Mouse (Mus musculus) left cerebral cortex, adult 2 months (tissue): Measurements from ENCODE around the gene Tecr. TPM values are rescaled to one million over a fixed set of nuclear protein-coding genes. Genes with fewer than 3 reads are reported as not detected.
A peak's percentile ranks its signal among the peaks of the same experiment; 100 is the strongest.

ENCODE experiments used
- DNase-seq, 2 experiments: peaks; one replicate each; pipeline ENCODE4 v3.0.0; 2021 to 2022; ENCODE audit warnings: low spot score in 2 of 2, mixed read lengths in 1 of 2; ENCODE audit errors: extremely low spot score in 1 of 2
- H3K27ac ChIP-seq: fragments of 200-600 bp; 2 replicates; pipeline ENCODE4 v1.8.1; 2022
- H3K4me3 ChIP-seq: fragments of 200-600 bp; 2 replicates; pipeline ENCODE4 v1.8.1; 2022
- CTCF ChIP-seq: fragments of 200-600 bp; IDR thresholded peaks from 2 replicates; pipeline ENCODE4 v1.8.1; 2022; ENCODE audit warnings: antibody characterized with exemption, mild to moderate bottlenecking, moderate library complexity
- intact Hi-C: fragments of 180-260 bp; cut with DNase I; formaldehyde crosslinking; loops from one replicate; pipeline ENCODE4 v1.15.1; 2025
- total RNA-seq, 2 experiments: library from RNA; stranded (reverse); gene quantifications; 2 replicates each; pipeline ENCODE4 v1.2.3; 2021

The Tecr gene
- total RNA-seq, 2 experiments from 2014 or later: 572 to 605 TPM

DNA sequence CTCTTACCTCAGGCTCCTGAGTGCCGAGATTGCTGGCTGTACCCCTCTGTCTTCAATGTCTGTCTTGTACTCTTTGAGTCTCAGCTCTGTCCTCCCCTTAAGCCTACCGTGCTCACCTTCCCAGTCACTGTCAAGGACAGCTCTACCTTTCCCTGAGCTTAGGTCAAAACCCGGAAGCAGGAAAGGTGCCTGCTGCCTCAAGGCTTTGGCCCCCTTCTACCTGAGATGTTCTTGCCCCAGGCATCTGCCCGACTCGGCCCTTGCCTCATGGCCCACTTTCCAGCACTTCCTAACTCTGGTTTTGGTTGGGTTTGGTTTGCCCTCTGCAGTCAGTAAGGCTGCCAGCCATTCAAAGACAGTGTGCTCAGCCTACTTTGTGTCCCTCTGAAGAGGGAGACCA is 39.0 kb downstream of the Tecr start:
- intact Hi-C loops: loop anchor here (5.0 kb wide), 1 partner anchor 54 kb away; no protein-coding TSS in a partner anchor
- DNase-seq: no peak
- no peak overlapping the region for H3K4me3 ChIP-seq
- H3K27ac ChIP-seq: no peak overlapping the region
- TF ChIP-seq CTCF: no peak

DNA sequence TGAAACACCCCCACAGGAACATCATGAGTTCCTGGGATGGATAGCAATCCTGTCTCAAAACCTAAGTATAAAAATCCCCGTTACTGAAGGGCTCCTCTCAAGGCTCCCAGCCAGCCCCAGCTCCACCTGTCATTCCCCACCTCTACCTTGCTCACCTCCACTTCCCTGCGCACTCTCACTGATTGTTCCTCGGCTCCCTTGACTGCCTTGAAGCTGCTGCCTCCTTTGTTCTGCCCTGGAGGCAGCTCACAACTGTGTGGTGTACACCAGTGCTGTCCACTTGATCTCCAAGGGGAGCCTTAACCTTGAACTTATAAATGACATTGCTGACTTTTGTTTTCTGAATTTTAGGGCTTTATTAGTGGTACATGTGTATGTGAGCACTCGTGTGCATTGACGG is 39.6 kb downstream of the Tecr start:
- DNase-seq: no peak
- no peak for TF ChIP-seq CTCF
- H3K27ac ChIP-seq: no peak overlapping the region
- intact Hi-C loops: loop anchor here (5.0 kb wide), 1 partner anchor 54 kb away; no protein-coding TSS in a partner anchor
- no peak overlapping the region for H3K4me3 ChIP-seq

DNA sequence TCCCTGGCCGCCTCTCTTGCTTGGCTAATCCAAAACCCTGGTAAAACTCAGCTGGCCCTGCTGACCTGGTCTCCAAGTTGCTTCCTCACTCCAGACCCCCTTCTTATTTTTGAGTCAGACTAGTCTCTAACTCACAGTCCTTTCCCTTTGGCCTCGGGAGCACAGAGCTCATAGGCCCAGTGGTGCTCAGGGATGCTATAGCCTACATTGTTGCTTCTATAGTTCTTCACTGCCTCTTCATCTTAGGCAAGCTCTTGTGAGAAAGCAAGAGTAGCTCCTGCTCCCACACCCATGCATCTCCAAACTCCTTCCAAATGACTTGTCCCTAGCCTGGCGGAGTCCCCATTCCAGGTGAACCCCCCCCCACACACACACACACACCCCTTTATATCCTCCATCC is 40.1 kb downstream of the Tecr start:
- no peak for DNase-seq
- TF ChIP-seq CTCF: no peak
- intact Hi-C loops: loop anchor here (5.0 kb wide), 1 partner anchor 55 kb away; no protein-coding TSS in a partner anchor
- H3K27ac ChIP-seq: no peak overlapping the region; the same call in 1 of the 2 replicates
- peak overlapping the region; percentile 76 for H3K4me3 ChIP-seq

DNA sequence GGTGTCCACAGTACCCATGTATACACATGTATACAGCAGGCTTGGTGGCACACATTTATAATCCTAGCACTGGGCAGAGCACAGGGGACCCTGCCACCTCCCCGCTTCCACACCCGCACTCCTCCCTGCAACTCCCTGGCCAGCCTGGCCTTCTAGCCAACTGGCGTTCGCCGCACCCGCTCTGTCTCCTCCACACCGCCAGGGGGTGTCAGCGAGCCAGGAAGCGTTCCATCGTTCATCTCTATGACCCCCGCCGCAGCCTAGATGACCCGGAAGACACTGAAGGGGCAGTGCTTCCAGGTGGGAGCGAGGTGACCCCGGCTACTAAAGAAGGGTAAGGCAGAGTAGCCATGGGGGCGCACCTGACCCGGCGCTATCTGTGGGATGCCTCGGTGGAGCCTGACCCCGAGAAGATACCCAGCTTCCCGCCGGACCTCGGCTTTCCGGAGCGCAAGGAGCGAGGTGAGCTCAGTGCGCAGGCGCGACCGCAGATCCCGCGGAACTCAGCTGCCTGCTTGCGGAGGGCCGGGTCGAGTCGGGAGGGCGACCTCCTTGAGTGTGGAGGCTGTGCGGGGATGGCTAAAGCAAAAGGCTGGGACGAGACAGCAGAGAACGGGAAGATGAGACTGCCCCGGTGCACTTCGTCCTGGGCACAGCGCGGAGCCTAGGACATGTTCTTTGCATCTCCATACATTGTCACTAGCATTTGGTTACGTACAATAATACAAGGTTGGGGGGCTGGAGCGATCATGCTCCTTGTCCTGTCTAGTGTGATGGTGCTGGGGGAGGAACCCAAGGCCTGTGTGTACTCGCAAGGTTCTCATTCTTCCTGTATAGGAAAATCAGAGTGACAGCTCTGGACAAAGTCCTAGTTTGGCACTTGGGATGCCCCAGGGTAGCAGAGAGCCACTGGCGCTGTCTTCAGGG is 41.0 kb downstream of the Tecr start, which contains the start of gene Ndufb7:
Gene Ndufb7, plus strand, starts transcription at position 203 of the 927 bp plus-strand sequence.
- Histone ChIP-seq H3K4me3 (peak within 1 kb of the TSS; percentile 76), H3K27ac (peak within 1 kb of the TSS; percentile 99)
- intact Hi-C loops: loop anchor here (5.0 kb wide), 1 partner anchor 56 kb away; no protein-coding TSS in a partner anchor
- peak; percentile 94 to 97 for DNase-seq
- peak; percentile 99 for TF ChIP-seq CTCF

DNA sequence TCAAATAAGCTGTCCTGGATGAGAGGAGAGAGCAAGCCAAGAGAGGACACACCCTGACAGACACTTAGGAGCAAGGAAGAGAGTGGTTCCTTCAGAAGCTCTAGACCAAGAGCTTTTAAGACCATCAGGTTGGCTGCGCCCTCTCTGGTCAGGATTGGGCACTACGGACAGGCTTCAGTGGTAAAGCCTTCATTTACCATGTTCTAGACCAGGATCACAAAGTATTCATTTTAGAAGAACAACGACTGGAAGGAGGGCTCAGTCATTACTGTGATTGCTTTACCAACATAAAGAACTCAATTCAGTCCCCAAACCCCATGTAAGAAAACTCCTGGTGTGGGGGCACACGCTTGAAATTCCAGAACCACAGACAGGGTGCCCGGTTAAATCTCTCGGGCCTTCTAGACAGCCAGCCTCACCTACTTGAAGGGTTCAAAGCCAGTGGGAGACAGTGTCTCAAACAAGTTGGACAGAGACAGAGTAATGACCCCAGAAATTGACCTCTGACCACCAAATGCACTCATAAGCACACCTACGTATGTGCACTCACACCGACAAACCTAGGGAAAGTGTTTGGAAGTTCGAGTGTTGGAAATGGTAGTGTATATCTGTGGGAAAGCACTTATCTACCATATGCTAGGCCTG is 41.9 kb downstream of the Tecr start:
- no peak overlapping the region for H3K4me3 ChIP-seq
- intact Hi-C loops: loop anchor here (5.0 kb wide), 1 partner anchor 56 kb away; no protein-coding TSS in a partner anchor
- peak in 1 of 2 experiments; percentile 11 for DNase-seq
- H3K27ac ChIP-seq: no peak overlapping the region
- no peak; the same call in 1 of the 2 replicates for TF ChIP-seq CTCF

DNA sequence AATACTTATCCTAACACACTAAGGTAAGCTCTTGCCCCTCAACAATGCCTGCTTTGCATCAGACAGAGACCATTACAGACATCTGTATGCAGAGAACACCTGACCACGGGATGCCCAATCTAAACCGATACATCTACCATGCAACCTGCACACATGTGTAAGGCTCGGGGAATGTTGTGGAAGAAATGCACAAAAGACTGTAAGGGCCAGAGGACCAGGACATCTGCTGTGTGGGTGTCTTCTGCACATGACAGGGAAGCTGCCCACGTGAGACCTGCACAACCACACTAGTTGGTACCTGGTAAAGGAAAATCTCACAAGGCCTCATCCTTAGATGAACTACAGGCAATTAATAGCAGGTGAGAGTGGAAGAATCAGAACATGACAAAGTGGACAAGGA is 44.5 kb downstream of the Tecr start:
- Histone ChIP-seq H3K27ac (no peak overlapping the region), H3K4me3 (no peak overlapping the region)
- intact Hi-C loops: no loop called here
- no peak for DNase-seq
- TF ChIP-seq CTCF: no peak

DNA sequence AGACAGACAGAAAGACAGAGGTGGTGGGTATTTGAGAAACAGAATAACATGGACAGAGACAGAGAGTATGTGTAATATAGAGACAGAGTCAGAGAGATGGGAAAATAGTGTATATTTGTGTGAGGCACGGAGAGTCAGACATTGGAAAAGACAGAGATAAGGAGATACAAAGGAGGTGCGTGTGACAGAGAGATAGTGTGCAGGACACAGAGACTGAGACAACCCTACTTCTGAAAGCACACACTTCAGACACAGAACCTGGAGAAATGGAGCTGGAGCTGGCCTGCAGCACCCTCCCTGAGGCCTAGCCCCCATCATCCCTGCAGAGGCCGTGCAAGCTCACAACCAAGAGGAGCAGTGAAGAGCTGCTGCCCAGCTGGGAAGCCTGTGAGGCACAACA is 45.1 kb downstream of the Tecr start:
- no peak for DNase-seq
- intact Hi-C loops: no loop called here
- TF ChIP-seq CTCF: no peak
- H3K27ac ChIP-seq: no peak overlapping the region
- H3K4me3 ChIP-seq: no peak overlapping the region

DNA sequence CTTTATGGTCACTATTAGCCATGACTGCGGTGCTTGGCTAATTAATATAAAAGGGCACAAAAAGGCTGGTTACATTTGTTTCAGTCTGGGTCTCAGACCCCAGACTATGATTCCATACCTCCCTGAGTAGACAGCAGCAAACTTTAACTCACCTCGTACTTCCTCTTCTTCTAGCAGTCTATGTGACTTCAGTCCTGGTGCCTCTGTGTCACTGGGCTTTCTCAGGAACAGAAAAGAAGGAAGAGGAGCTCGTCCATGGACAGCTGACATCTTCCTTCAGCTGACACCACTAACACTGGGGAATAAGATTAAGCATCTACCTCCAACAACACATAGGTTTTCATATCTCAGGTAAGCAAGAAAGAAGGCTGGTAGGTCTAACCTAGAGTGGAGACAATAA is 72.0 kb downstream of the Tecr start, which contains the start of gene Olfr370:
Gene Olfr370, plus strand, starts transcription at position 45 of the 400 bp plus-strand sequence.
- no peak for DNase-seq
- Histone ChIP-seq H3K4me3 (no peak within 1 kb of the TSS), H3K27ac (no peak within 1 kb of the TSS)
- TF ChIP-seq CTCF: no peak
- intact Hi-C loops: no loop called here

DNA sequence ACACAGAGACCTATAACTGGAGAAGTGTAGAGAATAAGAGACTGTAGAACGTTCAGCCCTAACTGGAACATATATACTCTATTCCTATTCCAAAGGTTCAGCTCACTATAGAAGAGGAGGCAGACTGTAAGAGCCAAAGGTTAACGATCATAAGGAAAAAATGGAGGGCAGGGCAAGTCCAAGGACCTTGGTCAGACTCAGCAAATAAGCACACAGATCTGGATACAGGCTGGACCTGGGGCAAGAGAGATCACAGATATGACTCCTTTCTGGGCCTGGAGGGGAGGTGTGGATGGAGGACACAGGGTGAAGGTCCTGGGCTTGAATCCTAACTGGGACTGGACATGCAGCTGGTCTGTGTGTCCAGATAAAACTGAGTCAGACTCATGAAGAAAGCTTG is 73.0 kb downstream of the Tecr start:
- Histone ChIP-seq H3K27ac (no peak overlapping the region), H3K4me3 (no peak overlapping the region)
- TF ChIP-seq CTCF: no peak
- intact Hi-C loops: no loop called here
- DNase-seq: no peak

Other genes starting within 250 kb of the Tecr start
- 1 to 10 TPM; 8.7 to 8.8 TPM for gene Clgn, start 218.1 kb downstream of the Tecr start, total RNA-seq
- 100 to 1,000 TPM; 210 to 211 TPM for gene Scoc, start 149.6 kb downstream of the Tecr start, total RNA-seq
- not detected for gene Olfr370, start 72.2 kb downstream of the Tecr start, total RNA-seq
- gene Ndufb7, start 41.3 kb downstream of the Tecr start, total RNA-seq: 100 to 1,000 TPM; 144 to 147 TPM
- 10 to 100 TPM; 50.1 to 71.0 TPM for gene Dnajb1, start 222 bp upstream of the Tecr start, total RNA-seq
- 10 to 100 TPM; 84.6 to 88.2 TPM for gene Gipc1, start 44.7 kb upstream of the Tecr start, total RNA-seq
- 1 to 10 TPM in 1 of 2 experiments, under 1 TPM in 1; 0.95 to 2.2 TPM for gene Ptger1, start 58.7 kb upstream of the Tecr start, total RNA-seq
- 10 to 100 TPM; 60.9 to 65.6 TPM for gene Pkn1, start 91.2 kb upstream of the Tecr start, total RNA-seq
- gene Ddx39, start 107.2 kb upstream of the Tecr start, total RNA-seq: 10 to 100 TPM; 19.9 to 20.2 TPM
- gene Adgre5, start 133.4 kb upstream of the Tecr start, total RNA-seq: 10 to 100 TPM in 1 of 2 experiments, 1 to 10 TPM in 1; 8.9 to 11.5 TPM